Mouse (Mus musculus): ENCODE data around the gene Pptc7. TPM values are rescaled to one million over a fixed set of nuclear protein-coding genes. Genes with fewer than 3 reads are reported as not detected.

The Pptc7 gene
- polyA plus RNA-seq, 1 experiment from 2014 or later = 13.0 TPM

DNA sequence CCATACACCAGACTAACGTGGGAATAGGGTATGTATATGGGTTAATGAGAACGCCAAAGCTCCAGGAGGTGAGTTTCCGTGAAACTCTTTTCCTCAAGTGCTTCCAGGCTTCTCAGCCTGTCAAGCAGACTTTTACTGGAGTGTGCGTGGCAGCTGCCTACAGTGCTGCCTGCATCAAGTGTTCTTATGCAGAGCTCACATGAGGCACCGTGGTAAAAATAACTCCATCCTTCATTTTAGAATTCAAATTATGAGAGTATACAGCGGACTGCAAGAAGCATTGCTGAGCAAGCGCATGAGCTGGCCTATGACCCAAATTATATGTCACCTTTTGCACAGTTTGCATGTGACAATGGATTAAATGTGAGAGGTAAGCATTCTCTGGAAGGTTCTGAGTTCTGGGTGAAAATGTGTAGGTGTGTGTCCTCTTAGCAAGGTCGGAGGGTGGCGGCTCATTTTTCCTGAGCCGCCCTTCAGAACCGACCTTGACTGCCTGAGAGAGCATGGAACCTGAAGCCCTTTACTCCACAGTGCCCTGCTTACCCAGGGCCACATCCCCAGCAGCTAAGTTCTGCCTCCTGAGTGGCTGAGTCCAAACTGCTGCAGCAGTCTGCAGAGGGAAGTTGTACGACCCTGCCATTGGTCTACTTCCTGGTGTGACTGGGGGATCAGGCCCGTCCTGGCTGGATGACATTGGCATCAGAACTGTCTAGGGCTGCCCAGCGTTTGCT, 35.5 kb downstream of the Pptc7 start:
- Histone ChIP-seq H3K36me3 (ENCODE audit: control insufficient read depth, insufficient read depth) (peaks cover 60% of the 10 kb centered on the region), H3K27ac (ENCODE audit: low read depth, low read length) (peak overlapping the region; percentile 8; the same call in 1 of the 2 replicates), H3K4me2 (replicated peaks; ENCODE audit: low read depth) (no peak overlapping the region), H3K9me3 (ENCODE audit: control insufficient read depth) (no peaks in the 10 kb centered on the region), H3K4me3 (ENCODE audit: low read depth, low read length) (no peak overlapping the region), H3K4me1 (replicated peaks; ENCODE audit: control insufficient read depth, insufficient read depth, low read length) (no peaks in the 10 kb centered on the region), H3K9ac (ENCODE audit: low read depth, low read length) (no peak overlapping the region), H3K27me3 (replicated peaks; ENCODE audit: control insufficient read depth, insufficient read depth, low read length) (no peaks in the 10 kb centered on the region)
- 73% methylated on average over 14 of the region's 14 CpGs for WGBS
- no peak for TF ChIP-seq CTCF (IDR thresholded peaks at IDR 0.05; ENCODE audit: low read depth)
- ATAC-seq = no peak

DNA sequence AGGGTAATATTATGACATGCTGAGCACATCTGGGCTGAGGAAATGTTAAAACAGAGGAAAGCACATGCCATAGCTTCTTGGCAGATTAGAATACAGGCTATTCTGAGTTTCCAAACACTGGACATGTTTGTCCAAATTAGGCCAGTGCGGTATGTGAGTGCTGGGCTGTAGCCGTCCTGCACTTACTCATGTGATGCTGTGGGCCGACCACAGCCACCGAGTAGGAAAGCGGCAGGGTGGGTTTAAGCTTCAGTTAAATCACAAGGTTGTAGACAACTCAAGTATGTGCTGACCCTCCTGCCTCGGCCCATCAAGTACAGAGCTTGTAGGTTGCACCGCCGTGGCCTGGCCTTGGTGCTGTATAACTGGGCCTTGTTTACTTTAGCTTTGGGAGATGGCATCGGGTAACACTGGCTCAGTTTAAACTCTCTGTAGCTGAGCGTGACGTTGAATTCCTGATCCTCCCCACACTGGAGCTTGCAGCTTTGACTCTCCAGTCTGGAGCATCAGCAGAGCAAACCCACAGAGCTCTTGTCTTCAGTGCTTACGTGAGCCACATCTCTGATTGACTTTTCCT, 36.1 kb downstream of the Pptc7 start:
- Histone ChIP-seq H3K4me3 (ENCODE audit: low read depth, low read length) (no peak overlapping the region), H3K9me3 (ENCODE audit: control insufficient read depth) (no peaks in the 10 kb centered on the region), H3K27ac (ENCODE audit: low read depth, low read length) (peak overlapping the region; percentile 8; the same call in 1 of the 2 replicates), H3K9ac (ENCODE audit: low read depth, low read length) (no peak overlapping the region), H3K36me3 (ENCODE audit: control insufficient read depth, insufficient read depth) (peaks cover 60% of the 10 kb centered on the region), H3K27me3 (replicated peaks; ENCODE audit: control insufficient read depth, insufficient read depth, low read length) (no peaks in the 10 kb centered on the region), H3K4me2 (replicated peaks; ENCODE audit: low read depth) (no peak overlapping the region), H3K4me1 (replicated peaks; ENCODE audit: control insufficient read depth, insufficient read depth, low read length) (no peaks in the 10 kb centered on the region)
- WGBS = 48% methylated on average over 12 of the region's 12 CpGs
- no peak for TF ChIP-seq CTCF (IDR thresholded peaks at IDR 0.05; ENCODE audit: low read depth)
- no peak for ATAC-seq

DNA sequence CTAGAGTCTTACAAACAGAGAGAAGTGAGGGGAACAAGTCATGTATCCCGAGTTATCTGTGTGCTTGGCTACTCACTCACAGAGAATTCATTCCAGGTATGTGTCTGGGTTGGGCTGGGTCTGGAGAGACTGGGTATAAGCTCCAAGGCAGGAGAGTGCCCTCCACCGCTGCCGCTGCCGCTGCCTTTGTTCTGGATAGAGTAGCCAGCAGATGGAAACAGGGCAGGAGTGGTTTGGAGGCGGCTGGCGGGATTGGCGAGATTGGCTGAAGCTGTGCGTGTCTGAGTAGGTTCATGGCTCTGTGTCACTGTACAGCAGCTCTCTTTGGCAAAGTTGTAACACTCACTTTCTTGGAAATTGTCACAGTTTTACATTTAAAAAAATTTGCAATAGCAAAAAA, 39.4 kb downstream of the Pptc7 start:
- Histone ChIP-seq H3K27me3 (replicated peaks; ENCODE audit: control insufficient read depth, insufficient read depth, low read length) (no peaks in the 10 kb centered on the region), H3K36me3 (ENCODE audit: control insufficient read depth, insufficient read depth) (peaks cover 53% of the 10 kb centered on the region), H3K4me3 (ENCODE audit: low read depth, low read length) (no peak overlapping the region), H3K4me1 (replicated peaks; ENCODE audit: control insufficient read depth, insufficient read depth, low read length) (no peaks in the 10 kb centered on the region), H3K9me3 (ENCODE audit: control insufficient read depth) (no peaks in the 10 kb centered on the region), H3K9ac (ENCODE audit: low read depth, low read length) (no peak overlapping the region), H3K27ac (ENCODE audit: low read depth, low read length) (no peak overlapping the region), H3K4me2 (replicated peaks; ENCODE audit: low read depth) (no peak overlapping the region)
- no peak for ATAC-seq
- TF ChIP-seq CTCF (IDR thresholded peaks at IDR 0.05; ENCODE audit: low read depth) = no peak
- WGBS = 82% methylated on average over 8 of the region's 8 CpGs

DNA sequence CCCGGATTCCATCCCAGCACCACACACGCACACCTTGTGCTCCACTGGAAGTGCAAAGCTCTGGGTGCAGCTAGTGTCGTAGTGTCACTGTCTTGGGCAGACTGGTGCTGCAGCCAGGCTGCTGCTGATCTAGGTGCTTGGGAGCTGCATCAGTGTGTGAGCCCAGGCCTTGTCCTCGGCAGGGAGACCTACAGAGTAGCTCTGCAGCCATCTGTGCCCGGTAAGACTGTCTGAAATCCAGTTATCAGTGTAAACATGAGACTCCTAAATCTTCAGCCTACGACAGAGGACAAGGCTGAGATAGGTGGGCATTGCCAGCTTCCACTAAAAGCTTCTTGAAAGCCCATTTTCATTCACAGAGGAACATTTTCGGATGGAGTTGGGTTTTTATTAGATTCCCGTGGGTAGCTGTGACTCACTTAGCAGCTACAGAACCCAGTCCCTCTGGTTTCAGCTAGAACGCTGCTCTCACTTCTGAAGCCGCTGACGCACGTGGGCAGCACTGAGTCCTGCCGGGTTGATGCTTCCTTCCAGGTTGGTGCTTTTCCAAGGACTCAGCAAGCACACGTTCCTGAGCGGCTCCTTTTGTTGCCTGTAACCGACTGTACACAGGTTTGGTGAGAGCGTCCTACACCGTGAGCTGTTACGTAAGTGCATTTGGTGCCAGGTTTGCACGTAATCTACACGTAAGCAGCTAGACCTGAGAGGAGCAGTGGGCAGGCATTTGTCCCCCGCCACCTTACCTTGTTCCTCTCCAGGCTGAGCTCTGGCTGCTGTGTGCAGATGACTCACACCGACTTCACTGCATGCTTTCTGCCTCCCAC, 40.7 kb downstream of the Pptc7 start:
- H3K27me3 ChIP-seq (replicated peaks; ENCODE audit: control insufficient read depth, insufficient read depth, low read length) = no peaks in the 10 kb centered on the region
- no peak overlapping the region for H3K9ac ChIP-seq (ENCODE audit: low read depth, low read length)
- WGBS = 84% methylated on average over 23 of the region's 23 CpGs
- H3K4me2 ChIP-seq (replicated peaks; ENCODE audit: low read depth) = no peak overlapping the region
- TF ChIP-seq CTCF (IDR thresholded peaks at IDR 0.05; ENCODE audit: low read depth) = no peak
- no peak overlapping the region for H3K4me3 ChIP-seq (ENCODE audit: low read depth, low read length)
- H3K36me3 ChIP-seq (ENCODE audit: control insufficient read depth, insufficient read depth) = peaks cover 50% of the 10 kb centered on the region
- ATAC-seq = no peak
- no peaks in the 10 kb centered on the region for H3K4me1 ChIP-seq (replicated peaks; ENCODE audit: control insufficient read depth, insufficient read depth, low read length)
- H3K27ac ChIP-seq (ENCODE audit: low read depth, low read length) = no peak overlapping the region
- no peaks in the 10 kb centered on the region for H3K9me3 ChIP-seq (ENCODE audit: control insufficient read depth)

DNA sequence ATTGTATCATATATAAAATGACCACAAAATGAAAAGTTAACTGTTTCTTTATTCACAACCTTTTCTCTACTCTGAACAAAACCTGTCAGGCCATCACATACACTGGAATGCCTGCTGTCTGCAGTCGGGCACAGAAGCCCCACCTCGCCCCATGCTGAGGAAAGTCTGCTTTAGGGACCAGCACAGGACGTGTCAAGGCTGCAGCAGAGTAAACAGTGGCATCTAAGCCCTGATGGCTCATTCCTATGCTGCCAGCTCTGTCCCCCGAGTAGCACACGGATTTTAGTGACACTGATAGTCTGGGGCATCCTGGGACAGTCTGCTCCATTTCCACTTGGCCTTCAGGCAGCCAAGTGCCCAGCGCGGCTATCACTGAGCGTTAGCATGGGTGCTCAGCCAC, 41.3 kb downstream of the Pptc7 start:
- no peak for ATAC-seq
- Histone ChIP-seq H3K4me1 (replicated peaks; ENCODE audit: control insufficient read depth, insufficient read depth, low read length) (no peaks in the 10 kb centered on the region; the same call in 1 of the 2 replicates), H3K9me3 (ENCODE audit: control insufficient read depth) (no peaks in the 10 kb centered on the region), H3K36me3 (ENCODE audit: control insufficient read depth, insufficient read depth) (peaks cover 43% of the 10 kb centered on the region), H3K4me2 (replicated peaks; ENCODE audit: low read depth) (no peak overlapping the region), H3K27ac (ENCODE audit: low read depth, low read length) (no peak overlapping the region), H3K4me3 (ENCODE audit: low read depth, low read length) (no peak overlapping the region), H3K27me3 (replicated peaks; ENCODE audit: control insufficient read depth, insufficient read depth, low read length) (no peaks in the 10 kb centered on the region), H3K9ac (ENCODE audit: low read depth, low read length) (no peak overlapping the region)
- WGBS = 85% methylated on average over 8 of the region's 8 CpGs
- no peak for TF ChIP-seq CTCF (IDR thresholded peaks at IDR 0.05; ENCODE audit: low read depth)

DNA sequence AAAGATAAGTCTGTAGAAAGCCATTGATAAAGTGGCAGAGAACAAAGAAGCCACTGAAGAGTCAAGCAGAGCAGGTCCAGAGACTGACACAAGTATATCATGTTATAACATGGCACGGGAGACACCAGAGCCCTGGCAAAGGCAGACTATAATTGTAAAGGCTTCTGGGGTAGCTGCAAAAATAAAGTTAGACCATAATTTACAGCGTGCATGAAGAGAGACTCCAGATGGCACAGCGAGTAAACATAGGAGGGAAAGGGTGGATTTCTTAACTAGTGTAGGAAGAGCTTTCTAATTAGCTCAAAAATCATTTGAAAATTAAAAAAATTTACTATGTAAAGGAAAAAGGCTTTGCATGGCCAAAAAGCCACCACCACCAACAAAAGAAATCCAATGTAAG, 43.1 kb downstream of the Pptc7 start:
- Histone ChIP-seq H3K27me3 (replicated peaks; ENCODE audit: control insufficient read depth, insufficient read depth, low read length) (no peaks in the 10 kb centered on the region), H3K4me3 (ENCODE audit: low read depth, low read length) (no peak overlapping the region), H3K9me3 (ENCODE audit: control insufficient read depth) (no peaks in the 10 kb centered on the region), H3K27ac (ENCODE audit: low read depth, low read length) (no peak overlapping the region), H3K4me2 (replicated peaks; ENCODE audit: low read depth) (no peak overlapping the region), H3K4me1 (replicated peaks; ENCODE audit: control insufficient read depth, insufficient read depth, low read length) (no peaks in the 10 kb centered on the region; the same call in 1 of the 2 replicates), H3K9ac (ENCODE audit: low read depth, low read length) (no peak overlapping the region), H3K36me3 (ENCODE audit: control insufficient read depth, insufficient read depth) (peaks cover 32% of the 10 kb centered on the region)
- ATAC-seq = no peak
- TF ChIP-seq CTCF (IDR thresholded peaks at IDR 0.05; ENCODE audit: low read depth) = no peak
- 89% methylated on average over 3 of the region's 3 CpGs for WGBS
